Mouse (Mus musculus) adrenal gland (tissue): Measurements from ENCODE around the gene Rassf3.

Source experiments
- intact Hi-C: fragments of 180-260 bp; cut with DNase I; formaldehyde crosslinking; loops from one replicate; pipeline ENCODE4 v1.15.1; 2025

Gene Rassf3

DNA sequence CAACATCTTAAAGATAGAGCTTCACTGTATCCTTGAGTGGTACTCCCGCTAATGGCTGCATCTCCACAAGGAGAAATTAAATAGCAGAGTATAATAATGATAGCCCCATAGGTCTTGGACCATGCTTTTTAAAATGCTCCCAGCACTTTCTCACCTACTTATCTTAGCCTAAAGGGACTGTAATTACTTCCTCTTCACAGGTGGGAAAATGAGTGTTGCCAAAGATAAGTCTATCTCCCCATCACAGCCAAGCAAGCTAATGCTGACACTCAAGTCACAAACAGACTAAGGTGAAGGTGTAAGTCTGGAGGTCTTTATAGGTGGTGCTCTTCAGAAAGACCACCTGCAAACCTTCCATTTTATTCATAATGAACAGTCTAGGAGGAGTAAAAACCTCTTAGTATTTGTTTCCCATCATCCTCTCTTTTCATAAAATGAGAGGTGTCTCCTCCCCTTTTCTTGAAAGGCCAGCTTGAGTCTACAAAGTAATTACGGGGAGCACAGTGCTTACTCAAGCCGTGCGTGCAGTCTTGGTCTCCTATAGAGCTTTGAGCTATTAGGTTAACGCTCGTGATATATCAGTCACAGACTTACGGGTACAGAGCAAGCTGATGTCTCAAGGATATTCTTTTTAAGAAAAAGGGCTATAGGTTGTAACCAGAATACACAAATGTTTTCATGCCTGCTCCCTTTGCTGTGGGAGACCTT lies 16.6 kb upstream of the Rassf3 start:
- intact Hi-C loops: no loop called here

DNA sequence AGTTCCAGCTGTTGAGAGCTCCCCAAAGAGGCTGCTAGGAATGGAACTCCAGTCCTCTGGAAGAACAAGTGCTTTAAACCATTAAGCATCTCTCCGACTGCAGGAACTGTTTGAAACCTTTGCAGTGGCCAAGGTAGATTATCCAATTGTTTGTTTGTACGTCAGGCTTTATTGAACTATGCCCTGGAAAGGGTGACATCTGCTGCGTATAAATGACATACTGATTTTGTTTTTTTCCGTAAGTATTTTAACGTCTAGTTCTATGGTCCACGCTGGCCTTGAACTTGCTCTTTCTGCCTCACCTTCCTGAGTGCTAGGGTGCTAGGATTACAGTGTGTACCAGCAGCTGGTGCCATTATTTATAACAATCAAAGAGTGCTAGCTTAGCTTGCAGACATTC lies 13.8 kb upstream of the Rassf3 start:
- intact Hi-C loops: no loop called here

DNA sequence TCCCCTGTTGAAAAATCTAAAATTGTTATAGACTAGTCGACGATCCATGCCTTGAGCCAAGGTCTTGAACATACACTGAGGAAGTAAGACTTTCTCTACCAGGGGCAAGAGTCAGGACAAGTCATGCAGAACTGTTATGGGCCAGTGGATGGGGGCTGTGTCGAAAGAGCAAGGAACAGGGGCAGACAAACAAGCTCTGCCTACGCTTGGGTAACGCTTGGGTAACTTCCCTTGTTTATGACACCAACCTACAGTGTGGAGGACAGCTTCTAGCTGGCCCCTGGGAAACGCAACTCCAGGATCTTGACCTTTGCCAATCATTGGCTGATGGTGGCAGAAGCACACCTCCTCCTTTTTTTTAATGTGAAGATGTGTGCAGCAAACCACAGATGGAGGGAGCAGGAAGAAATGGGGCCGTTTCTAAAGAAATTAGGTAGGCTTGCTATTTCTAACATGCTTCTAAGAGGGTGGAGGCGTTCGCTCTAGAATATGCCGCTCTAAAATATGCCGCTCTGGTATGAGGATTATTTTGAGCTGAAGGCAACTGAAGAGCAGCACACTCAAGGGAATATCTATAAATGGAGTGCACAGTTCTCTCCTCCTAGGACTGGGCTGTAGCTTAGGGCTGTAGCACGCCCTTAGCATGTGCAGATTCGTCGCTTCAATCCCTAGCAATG lies 12.6 kb upstream of the Rassf3 start:
- intact Hi-C loops: no loop called here

DNA sequence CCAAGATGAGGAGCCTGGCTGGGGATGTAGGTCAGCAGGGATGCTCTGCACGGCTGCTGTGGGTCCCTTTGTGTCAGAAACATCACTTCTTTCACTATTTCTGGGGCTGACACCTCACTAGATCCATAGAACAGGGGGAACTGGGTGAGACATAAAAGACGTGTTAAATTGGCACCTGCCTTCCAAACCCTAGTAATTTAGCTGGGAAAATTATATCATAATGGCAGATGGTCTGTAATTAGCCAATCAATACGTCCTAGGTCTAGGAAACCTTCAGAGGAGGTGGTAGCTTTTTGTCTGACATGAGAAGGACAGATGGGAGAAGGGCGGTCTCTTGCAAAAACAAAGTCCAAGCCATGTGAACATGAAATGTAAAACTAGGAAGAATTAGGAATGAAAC lies 11.6 kb upstream of the Rassf3 start:
- intact Hi-C loops: no loop called here

DNA sequence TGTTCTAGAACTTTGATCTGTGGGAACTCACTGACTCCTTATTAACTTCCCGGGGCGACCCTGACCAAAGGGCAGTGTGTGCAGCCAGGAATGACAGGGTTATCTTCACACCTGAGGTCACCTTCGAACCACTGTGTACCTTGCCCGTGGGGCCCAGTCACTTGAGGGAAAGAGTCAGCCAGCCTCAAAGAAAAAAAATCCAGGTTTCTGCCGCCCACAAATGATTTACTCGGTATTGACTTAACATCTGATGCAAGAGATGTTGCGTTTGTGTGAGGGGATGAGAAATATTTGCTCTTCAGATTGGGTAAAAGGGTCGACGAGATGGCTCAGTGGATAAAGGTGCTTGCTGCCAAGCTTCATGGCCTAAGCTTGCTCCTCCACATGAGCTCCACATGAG lies 10.2 kb upstream of the Rassf3 start:
- intact Hi-C loops: no loop called here

DNA sequence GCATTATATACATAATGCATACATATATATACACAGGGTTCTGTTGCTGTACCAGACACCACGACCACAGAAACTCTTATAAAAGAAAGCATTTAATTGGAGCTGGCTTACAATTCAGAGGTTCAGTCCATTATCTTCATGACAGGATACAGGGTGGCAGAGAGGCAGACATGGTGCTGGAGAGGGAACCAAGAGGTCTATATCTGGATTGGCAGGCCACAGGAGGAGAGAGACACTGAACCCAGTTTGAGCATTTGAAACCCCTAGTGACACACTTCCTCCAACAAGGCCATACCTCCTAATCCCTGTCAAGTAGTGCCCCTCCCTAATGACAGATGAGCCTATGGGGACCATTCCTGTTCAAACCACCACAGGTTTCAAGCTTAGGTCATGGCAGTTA lies 7.2 kb upstream of the Rassf3 start:
- intact Hi-C loops: no loop called here

DNA sequence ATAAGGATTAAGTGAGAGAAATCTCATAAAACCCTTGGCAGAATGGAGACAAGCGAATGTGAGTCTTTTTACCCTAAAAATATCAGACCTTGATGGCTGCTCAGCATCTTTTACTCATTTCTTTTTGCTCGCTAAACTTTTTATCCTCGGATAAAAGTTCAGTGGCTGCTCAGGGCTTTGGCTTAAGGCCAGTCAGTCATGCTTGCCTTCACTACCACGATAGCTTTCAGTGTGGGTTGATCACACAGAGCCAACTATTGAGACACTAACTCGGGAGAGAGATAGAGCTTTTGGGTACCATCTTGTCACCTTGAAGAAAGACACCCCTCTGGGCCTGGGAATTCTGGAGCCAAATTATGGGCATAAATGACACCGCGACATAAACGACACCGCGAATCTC lies 5.0 kb upstream of the Rassf3 start:
- intact Hi-C loops: no loop called here

DNA sequence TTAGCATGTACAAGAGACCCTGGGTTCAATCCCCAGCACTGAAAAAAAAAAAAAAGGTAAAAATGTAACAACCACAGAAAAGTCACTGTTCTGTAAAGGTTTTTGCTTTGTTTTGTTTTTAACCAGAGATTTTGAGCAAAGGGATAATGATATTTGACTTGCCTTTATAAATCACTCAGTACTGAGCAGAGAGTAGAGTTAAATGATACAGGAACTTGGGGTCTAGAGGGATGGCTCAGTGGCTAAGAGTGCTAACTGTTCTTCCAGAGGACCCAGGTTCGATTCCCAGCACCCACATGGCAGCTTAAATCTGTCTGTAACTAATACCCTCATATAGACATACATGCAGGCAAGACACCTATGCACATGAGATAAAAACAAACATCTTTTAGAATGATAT lies 3.8 kb upstream of the Rassf3 start:
- intact Hi-C loops: loop anchor here (5.0 kb wide), 3 partner anchors 37 to 68 kb away; no protein-coding TSS in a partner anchor

DNA sequence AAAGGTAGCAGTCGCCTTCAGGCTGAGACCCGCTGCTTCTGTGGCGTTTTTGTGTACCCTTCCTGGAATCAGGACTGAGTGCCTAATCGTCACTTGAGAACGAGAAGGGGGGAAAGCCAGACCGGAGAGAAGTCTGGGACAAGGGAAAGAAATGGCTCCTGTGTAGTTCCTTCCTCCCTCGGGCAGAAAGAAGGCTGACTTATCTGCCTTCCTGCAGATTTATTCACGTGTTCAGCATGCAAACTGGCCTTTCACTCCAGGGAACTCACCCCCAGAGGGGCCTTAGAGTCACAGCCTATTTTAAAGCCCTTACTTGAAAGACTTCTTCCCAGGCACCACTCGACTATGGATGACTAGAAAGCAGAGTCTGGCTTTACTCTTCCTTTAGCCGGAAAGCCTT lies 1.3 kb upstream of the Rassf3 start:
- intact Hi-C loops: loop anchor here (5.0 kb wide), 3 partner anchors 40 to 65 kb away; no protein-coding TSS in a partner anchor

DNA sequence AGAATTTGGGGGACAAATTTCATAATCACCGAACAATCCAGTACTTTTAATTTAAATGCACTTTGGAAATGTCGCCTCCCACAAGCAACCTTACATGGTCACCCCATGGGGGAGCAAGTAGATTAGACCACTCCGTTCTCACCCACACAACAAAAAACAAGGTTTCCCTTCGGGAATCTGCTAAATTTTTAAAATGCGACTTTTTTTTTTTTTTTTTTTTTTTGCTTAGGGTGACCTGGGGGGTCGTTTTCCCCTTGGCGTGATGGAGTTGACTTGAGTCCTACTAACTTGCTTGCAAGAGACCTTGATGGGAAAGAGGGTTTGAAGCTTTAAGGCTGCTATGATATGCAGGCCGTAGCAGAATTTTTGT lies 806 bp upstream of the Rassf3 start:
- intact Hi-C loops: loop anchor here (5.0 kb wide), 3 partner anchors 40 to 65 kb away; no protein-coding TSS in a partner anchor

DNA sequence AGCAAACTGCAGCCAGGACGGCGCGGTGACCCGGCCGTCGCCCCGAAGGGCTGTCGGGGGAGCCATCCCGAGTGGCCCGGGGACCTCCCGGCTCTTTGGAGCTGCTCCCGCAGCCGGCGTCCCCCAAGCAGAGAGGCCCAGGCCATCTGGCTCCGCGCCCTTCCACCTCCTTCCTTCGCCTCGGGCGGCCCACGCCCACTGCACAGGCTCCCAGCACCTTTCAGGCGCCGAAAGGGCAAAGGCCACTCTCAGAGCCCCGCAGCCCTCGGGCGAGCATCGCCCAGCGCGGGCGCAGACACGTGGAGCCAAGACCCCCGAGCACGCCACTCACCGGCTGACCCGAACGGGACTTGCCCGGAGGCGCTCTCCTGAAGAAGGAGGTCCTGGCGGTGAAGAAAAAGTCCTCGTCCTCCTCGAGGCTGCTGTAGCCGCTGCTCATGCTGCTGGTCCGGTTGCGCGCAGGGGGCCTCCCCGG lies 438 bp downstream of the Rassf3 start:
- intact Hi-C loops: loop anchor here (5.0 kb wide), 3 partner anchors 42 to 63 kb away; no protein-coding TSS in a partner anchor

DNA sequence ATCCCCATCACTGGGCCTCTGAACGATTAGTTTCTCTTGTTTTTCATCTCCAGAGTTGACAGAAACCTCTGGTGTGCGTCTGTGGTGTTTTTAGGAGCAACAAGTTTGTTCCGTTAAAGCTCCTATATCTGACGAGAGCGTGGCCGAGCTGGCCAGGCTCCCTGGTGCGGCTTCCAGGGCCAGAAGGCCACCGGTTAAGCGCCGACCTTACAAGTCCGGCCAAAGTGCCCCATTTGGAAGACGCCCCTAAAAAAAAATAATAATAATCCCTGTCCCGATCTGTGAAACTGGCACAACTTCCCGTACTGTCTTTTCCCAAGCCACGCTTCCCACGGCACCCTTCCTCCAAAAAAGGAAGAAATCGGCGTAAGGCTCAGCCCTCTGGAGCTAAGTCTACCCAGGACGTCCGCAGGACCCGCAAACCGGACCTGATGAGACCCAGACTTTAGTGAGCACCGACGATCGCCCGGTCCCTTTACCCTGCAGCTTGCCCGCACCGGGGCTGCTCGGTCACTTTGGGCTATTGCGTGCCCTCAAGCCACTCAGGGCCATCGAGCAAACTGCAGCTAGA lies 961 bp downstream of the Rassf3 start:
- intact Hi-C loops: loop anchor here (5.0 kb wide), 3 partner anchors 42 to 63 kb away; no protein-coding TSS in a partner anchor

DNA sequence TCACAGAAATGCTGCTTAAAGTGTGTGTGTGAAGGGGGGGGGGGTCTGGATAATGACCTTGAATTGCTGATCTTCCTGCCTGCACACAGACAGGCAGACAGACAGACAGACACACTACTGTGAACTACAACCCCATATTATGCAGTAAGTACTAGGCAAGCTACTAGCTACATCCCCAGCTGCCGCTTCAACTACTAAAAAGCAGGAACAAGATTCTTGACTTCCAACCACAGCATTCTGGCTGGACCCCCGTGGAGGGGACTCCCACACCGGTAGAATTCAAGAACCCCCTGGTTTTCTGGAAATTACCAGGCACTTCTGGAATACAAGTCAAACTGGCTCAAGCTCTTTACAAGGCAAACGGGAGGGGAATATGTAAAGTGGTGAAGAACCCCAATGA lies 1.9 kb downstream of the Rassf3 start:
- intact Hi-C loops: no loop called here

DNA sequence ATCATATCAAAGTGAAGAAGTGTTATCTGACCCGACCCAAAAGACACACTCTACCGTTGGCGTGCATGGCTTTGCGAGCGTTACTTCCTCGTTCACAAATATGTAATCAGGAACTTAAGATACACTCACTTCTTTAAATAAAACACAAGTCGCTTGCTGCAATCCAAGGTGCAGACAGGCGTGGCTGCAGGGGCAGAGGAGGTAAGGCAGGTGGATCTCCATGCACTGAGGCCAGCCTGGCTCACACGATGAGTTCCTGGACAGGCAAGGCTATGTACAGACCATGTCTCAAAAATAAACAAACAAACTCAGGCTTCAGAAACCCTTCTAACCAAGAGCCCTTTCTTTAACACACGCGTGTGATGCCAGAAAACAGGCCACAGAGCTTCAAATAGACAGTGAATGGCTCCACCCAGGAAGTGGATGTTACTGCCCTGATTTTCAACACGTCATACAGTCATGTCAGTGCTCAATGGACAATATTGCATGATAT lies 2.4 kb downstream of the Rassf3 start:
- intact Hi-C loops: no loop called here

DNA sequence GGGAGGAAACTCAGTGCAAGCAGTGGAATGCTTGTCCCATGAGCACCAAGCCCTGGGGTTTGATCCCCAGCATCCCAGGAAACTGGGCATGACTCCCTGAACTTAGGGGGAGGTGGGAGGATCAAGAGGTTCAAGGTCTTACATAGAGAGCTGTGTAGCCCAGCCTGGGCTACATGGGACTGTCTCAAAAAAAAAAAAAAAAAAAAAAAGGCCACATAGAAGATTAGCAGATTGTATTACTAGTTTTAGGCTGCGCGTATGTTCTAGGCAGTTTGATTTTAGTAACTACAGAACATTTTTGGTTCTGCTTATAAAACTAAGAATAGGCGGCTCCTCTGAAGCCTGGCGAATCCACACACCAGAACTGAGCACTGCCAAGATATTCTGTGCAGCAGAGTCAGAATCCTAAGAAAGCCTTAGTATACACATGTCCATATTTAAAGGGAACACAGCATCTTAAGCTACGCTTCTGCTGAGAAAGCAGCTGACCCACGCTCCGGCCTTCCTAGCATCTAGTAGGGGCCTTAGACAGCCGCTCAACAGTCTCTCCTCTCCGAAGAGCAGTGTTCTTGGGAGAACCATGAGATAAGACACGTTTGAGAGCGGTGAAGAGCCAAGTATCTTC lies 3.4 kb downstream of the Rassf3 start:
- intact Hi-C loops: no loop called here

DNA sequence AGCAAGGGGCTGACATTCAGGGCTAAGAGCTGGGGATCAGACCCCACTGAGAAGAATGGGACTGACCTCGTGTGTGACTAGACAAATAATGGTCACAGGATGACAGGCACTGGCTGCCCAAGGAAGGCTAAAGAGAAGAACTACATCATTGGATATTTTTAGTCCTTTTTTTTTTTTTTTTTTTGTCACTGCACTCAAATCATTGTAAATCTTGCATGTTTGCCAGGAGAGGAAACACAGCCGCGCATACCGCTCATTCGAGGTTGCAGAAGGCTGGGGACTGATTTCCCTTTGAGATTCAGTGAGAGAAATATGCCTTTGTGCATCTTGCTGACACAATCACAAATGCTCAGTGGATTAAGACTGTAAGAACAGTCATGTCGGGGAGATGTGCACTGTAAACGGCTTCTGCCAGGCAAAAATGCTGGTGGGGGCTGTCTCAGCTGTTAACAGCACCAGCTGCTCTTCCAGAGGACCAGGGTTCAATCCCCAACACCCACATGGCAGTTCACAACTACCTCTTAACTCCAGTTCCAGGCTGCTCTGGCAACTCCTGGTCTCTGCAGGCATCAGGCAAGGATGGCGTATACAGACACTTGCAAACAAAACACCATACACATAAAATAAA lies 4.5 kb downstream of the Rassf3 start:
- intact Hi-C loops: no loop called here

DNA sequence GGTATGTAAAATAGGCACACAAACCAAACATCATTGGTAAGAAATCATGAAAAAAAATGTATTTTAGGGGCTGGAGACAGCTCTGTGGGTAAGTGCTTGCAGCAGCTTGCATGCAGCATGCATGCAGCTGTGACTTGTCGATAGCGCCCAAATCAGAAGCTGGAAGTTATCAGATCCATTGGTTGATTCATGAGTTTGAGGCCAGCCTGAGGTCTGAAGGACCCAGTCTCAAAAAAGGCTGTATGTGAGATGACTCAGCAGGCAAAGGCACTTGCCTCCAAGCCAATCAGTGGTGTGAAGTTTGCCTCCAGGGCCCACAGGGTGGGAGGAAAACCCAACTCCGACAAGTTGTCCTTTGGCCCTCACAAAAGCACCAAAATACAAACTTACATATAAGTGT lies 6.5 kb downstream of the Rassf3 start:
- intact Hi-C loops: no loop called here

DNA sequence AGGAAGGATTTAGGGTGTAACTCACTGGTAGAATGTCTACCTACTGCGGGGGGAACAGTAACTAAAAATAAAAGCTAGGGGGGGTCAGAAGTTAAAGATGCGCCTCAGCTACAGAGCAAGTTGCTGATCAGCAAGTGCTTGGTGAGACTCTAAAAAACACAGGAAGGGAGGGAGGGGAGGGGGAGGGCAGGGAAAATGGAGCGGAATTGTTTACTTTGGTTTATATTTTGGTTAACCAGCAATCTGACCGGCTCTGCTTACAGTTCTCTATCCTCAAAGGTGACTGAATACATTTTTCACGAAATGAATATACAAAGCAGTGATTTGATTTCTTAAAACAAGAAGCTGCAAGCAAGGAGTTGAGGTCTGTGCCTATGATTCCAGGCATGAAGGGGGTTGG lies 7.2 kb downstream of the Rassf3 start:
- intact Hi-C loops: no loop called here

DNA sequence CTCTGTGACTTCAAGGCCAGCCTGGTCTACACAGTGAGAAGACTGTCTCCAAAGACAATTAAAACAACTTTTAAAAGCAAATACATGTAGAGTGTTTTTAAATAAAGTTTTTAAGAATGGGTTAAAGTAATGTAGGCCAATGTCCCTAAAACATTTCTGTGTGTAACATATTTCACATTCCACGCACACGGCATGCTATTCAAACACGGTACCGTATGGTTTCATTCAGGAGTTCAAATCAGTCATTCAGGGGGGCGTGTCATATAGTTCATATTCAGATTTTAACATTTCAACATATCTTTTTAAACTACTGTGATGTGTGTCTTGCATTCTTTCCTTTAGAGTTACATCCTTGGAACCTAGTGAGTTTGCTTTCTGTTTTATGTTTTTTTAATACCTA lies 7.9 kb downstream of the Rassf3 start:
- intact Hi-C loops: no loop called here

DNA sequence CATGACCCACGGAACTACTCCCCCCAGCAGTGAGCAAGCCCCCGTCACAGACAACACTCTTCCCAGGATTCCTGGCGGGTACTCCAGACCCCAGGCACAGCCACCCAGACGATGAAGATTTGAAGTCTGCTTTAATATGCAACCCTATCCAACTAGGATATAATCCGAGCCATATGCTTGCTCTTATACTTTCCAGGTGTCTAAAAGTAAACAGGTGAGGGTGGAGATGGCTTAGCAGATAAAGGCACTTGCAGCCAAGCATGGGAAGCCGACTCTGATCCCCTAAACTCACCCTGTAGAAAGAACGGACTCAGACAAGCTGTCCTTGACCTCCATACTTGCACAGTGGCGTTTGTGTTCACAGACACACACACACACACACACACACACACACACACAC lies 8.4 kb downstream of the Rassf3 start:
- intact Hi-C loops: no loop called here

DNA sequence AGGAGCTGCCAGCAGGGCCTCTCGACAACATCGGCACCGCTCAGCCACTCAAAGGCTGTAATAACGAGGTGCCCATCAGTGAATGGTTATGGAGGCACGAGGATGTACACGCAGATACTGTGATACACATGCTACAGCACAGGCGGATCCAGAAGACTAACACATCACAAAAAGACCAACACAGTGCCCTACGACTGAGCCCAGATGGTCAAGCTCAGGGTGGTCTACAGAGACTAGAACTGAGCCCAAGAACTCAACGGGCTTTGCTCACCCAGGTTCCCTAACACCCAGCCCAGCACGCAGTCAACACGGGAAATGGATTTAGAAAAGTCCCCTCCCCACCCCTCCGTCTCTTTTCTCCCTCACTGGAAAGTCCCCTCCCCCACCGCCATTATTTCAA lies 9.1 kb downstream of the Rassf3 start:
- intact Hi-C loops: no loop called here
